11 mouse cellular contexts compared by ENCODE assay signal in genomic region chr3:68821926-68822341, GRCm38 (mm10). TPM values are rescaled to one million over a fixed set of nuclear protein-coding genes. Genes with fewer than 3 reads are reported as not detected.
A peak's percentile ranks its signal among the peaks of the same experiment; 100 is the strongest.
DNase-seq lines count a peak whose midpoint lies in the region; ATAC-seq and TF ChIP-seq lines count a peak whose summit lies in the region.
"Had no signal": no experiment of that assay in that cellular context is flagged by ENCODE, and none has a peak within 500 bp of the region (broad histone marks: within the 10 kb centered on the region; RNA-seq: fewer than 3 reads in every experiment).

No protein-coding gene starts in this region.

- ATAC-seq in forebrain, embryonic 16.5 days = peak; percentile 66
- peak; percentile 70 for ATAC-seq in midbrain, embryonic 15.5 days (replicated peaks)
- ATAC-seq in CD4-positive, CD25-positive, alpha-beta regulatory T cell, adult 4 months = no peak
- ATAC-seq in stomach, postnatal 0 days (ENCODE audit: low FRiP score, low TSS enrichment) = no peak

- TF ChIP-seq EP300 in stomach, postnatal 0 days (optimal IDR thresholded peaks at IDR 0.05) = no peak

- H3K36me3 ChIP-seq in forebrain, embryonic 16.5 days (ENCODE audit: control insufficient read depth, insufficient read depth) = no peaks in the 10 kb centered on the region
- H3K36me3 ChIP-seq in kidney, adult 2 months (ENCODE audit: control insufficient read depth, insufficient read depth, low read length) = no peaks in the 10 kb centered on the region
- H3K36me3 ChIP-seq in midbrain, embryonic 15.5 days (replicated peaks) = no peaks in the 10 kb centered on the region
- no peaks in the 10 kb centered on the region for H3K36me3 ChIP-seq in stomach, postnatal 0 days (ENCODE audit: control insufficient read depth, insufficient read depth, low read length)
- H3K36me3 ChIP-seq: G1E; liver, embryonic 15.5 days had no signal

- no peak for TF ChIP-seq POLR2A in kidney, adult 2 months (IDR thresholded peaks at IDR 0.05; ENCODE audit: low read depth, low read length)

- no peak overlapping the region for H3K4me3 ChIP-seq in forebrain, embryonic 16.5 days (replicated peaks; ENCODE audit: low read length)
- no peak overlapping the region for H3K4me3 ChIP-seq in kidney, adult 2 months (ENCODE audit: insufficient read depth, low read depth, low read length)
- no peak overlapping the region for H3K4me3 ChIP-seq in midbrain, embryonic 15.5 days
- no peak overlapping the region for H3K4me3 ChIP-seq in stomach, postnatal 0 days (ENCODE audit: low read depth, low read length)
- H3K4me3 ChIP-seq: liver, embryonic 15.5 days had no signal

- H3K9ac ChIP-seq in forebrain, embryonic 16.5 days (replicated peaks; ENCODE audit: low read depth, low read length) = no peak overlapping the region
- H3K9ac ChIP-seq in midbrain, embryonic 15.5 days = no peak overlapping the region
- H3K9ac ChIP-seq in stomach, postnatal 0 days (ENCODE audit: low read length) = no peak overlapping the region
- H3K9ac ChIP-seq: liver, embryonic 15.5 days had no signal

- no peaks in the 10 kb centered on the region for H3K27me3 ChIP-seq in forebrain, embryonic 16.5 days (replicated peaks; ENCODE audit: control insufficient read depth, insufficient read depth, low read length)
- no peaks in the 10 kb centered on the region for H3K27me3 ChIP-seq in kidney, adult 2 months (replicated peaks; ENCODE audit: control insufficient read depth, insufficient read depth, low read length)
- H3K27me3 ChIP-seq in midbrain, embryonic 15.5 days (replicated peaks) = no peaks in the 10 kb centered on the region
- H3K27me3 ChIP-seq in stomach, postnatal 0 days (ENCODE audit: control insufficient read depth, insufficient read depth, low read length) = no peaks in the 10 kb centered on the region
- H3K27me3 ChIP-seq: liver, embryonic 15.5 days had no signal

- peak; percentile 29 for DNase-seq in lung, postnatal 10 days
- no peak for DNase-seq in lung, postnatal 36 days
- DNase-seq in kidney, adult 2 months = peak; percentile 77
- no peak for DNase-seq in adrenal gland, postnatal 25 days
- DNase-seq in stomach, postnatal 0 days (ENCODE audit: low spot score) = no peak
- DNase-seq: adrenal gland, postnatal 14 days had no signal

- 19% methylated on average over 5 of the region's 5 CpGs for WGBS in forebrain, embryonic 16.5 days
- 21% methylated on average over 5 of the region's 5 CpGs for WGBS in kidney, adult 2 months
- WGBS in midbrain, embryonic 15.5 days = 31% methylated on average over 5 of the region's 5 CpGs
- 41% methylated on average over 5 of the region's 5 CpGs for WGBS in stomach, postnatal 0 days

- H3K27ac ChIP-seq in forebrain, embryonic 16.5 days (ENCODE audit: low read length) = no peak overlapping the region
- peak overlapping the region; percentile 88 for H3K27ac ChIP-seq in kidney, adult 2 months (ENCODE audit: insufficient read depth, low read depth, low read length)
- no peak overlapping the region for H3K27ac ChIP-seq in midbrain, embryonic 15.5 days
- H3K27ac ChIP-seq in stomach, postnatal 0 days (replicated peaks) = no peak overlapping the region
- H3K27ac ChIP-seq: liver, embryonic 15.5 days had no signal

- H3K4me2 ChIP-seq in forebrain, embryonic 16.5 days (ENCODE audit: low read length) = no peak overlapping the region
- H3K4me2 ChIP-seq in midbrain, embryonic 15.5 days = no peak overlapping the region
- H3K4me2 ChIP-seq in stomach, postnatal 0 days (replicated peaks; ENCODE audit: low read depth) = no peak overlapping the region
- H3K4me2 ChIP-seq: liver, embryonic 15.5 days had no signal

- H3K9me3 ChIP-seq in forebrain, embryonic 16.5 days (ENCODE audit: control insufficient read depth, low read length) = no peaks in the 10 kb centered on the region
- no peaks in the 10 kb centered on the region for H3K9me3 ChIP-seq in midbrain, embryonic 15.5 days
- H3K9me3 ChIP-seq in stomach, postnatal 0 days (ENCODE audit: control insufficient read depth, low read length) = no peaks in the 10 kb centered on the region
- H3K9me3 ChIP-seq: G1E; liver, embryonic 15.5 days had no signal

- H3K4me1 ChIP-seq in forebrain, embryonic 16.5 days (replicated peaks; ENCODE audit: control insufficient read depth, insufficient read depth, low read length) = peaks cover 24% of the 10 kb centered on the region
- peaks cover 18% of the 10 kb centered on the region for H3K4me1 ChIP-seq in kidney, adult 2 months (ENCODE audit: control insufficient read depth, insufficient read depth, low read length)
- peaks cover 16% of the 10 kb centered on the region for H3K4me1 ChIP-seq in midbrain, embryonic 15.5 days
- no peaks in the 10 kb centered on the region for H3K4me1 ChIP-seq in stomach, postnatal 0 days (replicated peaks; ENCODE audit: control insufficient read depth, insufficient read depth)
- H3K4me1 ChIP-seq: liver, embryonic 15.5 days had no signal

- no peak for TF ChIP-seq CTCF in kidney, adult 2 months (conservative IDR thresholded peaks at IDR 0.05; ENCODE audit: insufficient read depth, insufficient read length, low read depth, low read length)
- TF ChIP-seq CTCF in stomach, postnatal 0 days (IDR thresholded peaks at IDR 0.05; ENCODE audit: low read depth) = no peak

RNA-seq across cellular contexts. Expression of gene 1110032F04Rik, which starts 47.5 kb away (rescaled TPM):
- polyA plus RNA-seq in forebrain, embryonic 16.5 days (2015; fragmentation: Nextera tagmentation; extraction: Ambion mirVana) = 3.1 and 3.8 TPM in 2 replicates
- polyA plus RNA-seq in kidney, adult 2 months (2012; rRNA removed) = 1.9 and 3.5 TPM in 2 replicates
- 3.4 and 4.6 TPM in 2 replicates for polyA plus RNA-seq in midbrain, embryonic 15.5 days (2015; fragmentation: Nextera tagmentation; extraction: Ambion mirVana)
- 1 to 10 TPM in 1 of 2 experiments, under 1 TPM in 1; 0.85 to 2.9 TPM for polyA plus RNA-seq in CD4-positive, CD25-positive, alpha-beta regulatory T cell, adult 4 months (2017; shearing (Covaris generic))
- 0.27 TPM in 1 of 2 replicates, not detected in the other for total RNA-seq in adrenal gland, postnatal 25 days (2021)
- 0.17 and 0.30 TPM in 2 replicates for polyA plus RNA-seq in stomach, postnatal 0 days (2015; fragmentation: Nextera tagmentation; extraction: Ambion mirVana)
- polyA plus RNA-seq: G1E had no signal

Comparison
In these comparisons a context has a peak if more than half of its experiments do, and no peak if none do; other contexts are left out.
1. DNase-seq: peak in lung, postnatal 10 days (single experiment) and kidney, adult 2 months (single experiment); none in lung, postnatal 36 days (single experiment), adrenal gland, postnatal 25 days (single experiment) and stomach, postnatal 0 days (single experiment).
2. ATAC-seq: peak in forebrain, embryonic 16.5 days (single experiment) and midbrain, embryonic 15.5 days (single experiment); none in CD4-positive, CD25-positive, alpha-beta regulatory T cell, adult 4 months (single experiment) and stomach, postnatal 0 days (single experiment).